Mouse (Mus musculus): ENCODE data around the gene Scarb1. TPM values are rescaled to one million over a fixed set of nuclear protein-coding genes. Genes with fewer than 3 reads are reported as not detected.

Scarb1 gene
- polyA plus RNA-seq, 1 experiment from 2014 or later, result 74.3 TPM

- Histone ChIP-seq H3K36me3 (no peaks in the 10 kb centered on the region), H3K9ac (no peak overlapping the region), H3K27me3 (replicated peaks) (no peaks in the 10 kb centered on the region), H3K4me2 (no peak overlapping the region), H3K4me1 (replicated peaks) (no peaks in the 10 kb centered on the region), H3K9me3 (replicated peaks) (peaks cover 7% of the 10 kb centered on the region; the same call in 1 of the 2 replicates), H3K4me3 (no peak overlapping the region), H3K27ac (ENCODE audit: poor library complexity, severe bottlenecking) (0 out of 2 replicates have a peak overlapping the region, but pooled peaks have one; percentile 26)
- 42% methylated on average over 7 of the region's 7 CpGs for WGBS
- ATAC-seq (ENCODE audit: insufficient number of reproducible peaks, low FRiP score), result peak; percentile 73
Measured at GRCm38 (mm10) chr5:125363894-125364293, 23.0 kb upstream of the Scarb1 start.

DNA sequence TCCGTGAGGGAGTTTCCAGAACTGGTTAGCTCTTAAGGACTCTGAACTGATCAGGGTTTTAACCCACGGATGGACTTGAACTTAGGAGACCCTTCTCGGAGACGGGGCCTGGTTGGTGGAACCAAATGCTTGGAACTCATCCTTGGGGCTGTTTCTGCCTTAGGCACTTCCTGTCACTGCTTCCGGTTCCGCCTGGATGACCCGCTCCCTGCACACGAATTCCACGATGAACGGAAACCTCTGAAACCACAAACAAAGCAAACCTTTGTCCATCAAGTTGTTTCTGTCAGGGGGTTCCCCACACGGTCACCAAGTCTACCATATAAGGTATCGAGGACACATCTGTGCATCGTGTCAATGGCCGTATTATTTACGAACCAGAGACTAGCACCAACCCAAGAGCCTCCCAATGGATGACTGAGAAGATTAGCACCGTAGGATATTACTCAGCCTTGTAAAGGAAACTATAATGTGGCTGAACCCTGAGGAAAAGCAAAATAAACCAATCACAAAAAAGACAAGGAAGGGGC lies 20.2 kb upstream of the Scarb1 start:
- Histone ChIP-seq H3K9me3 (replicated peaks) (0 out of 2 replicates have a peak, but pooled peaks cover 7% of the 10 kb centered on the region), H3K9ac (no peak overlapping the region), H3K4me3 (no peak overlapping the region), H3K36me3 (no peaks in the 10 kb centered on the region), H3K27me3 (replicated peaks) (no peaks in the 10 kb centered on the region), H3K27ac (ENCODE audit: poor library complexity, severe bottlenecking) (no peak overlapping the region), H3K4me1 (replicated peaks) (no peaks in the 10 kb centered on the region), H3K4me2 (no peak overlapping the region)
- WGBS, result 73% methylated on average over 16 of the region's 16 CpGs
- no peak for ATAC-seq (ENCODE audit: insufficient number of reproducible peaks, low FRiP score)

GRCm38 (mm10) chr5:125360566-125360965 lies 19.7 kb upstream of the Scarb1 start:
- H3K9me3 ChIP-seq (replicated peaks), result 0 out of 2 replicates have a peak, but pooled peaks cover 7% of the 10 kb centered on the region
- H3K27me3 ChIP-seq (replicated peaks), result no peaks in the 10 kb centered on the region
- peaks cover 2% of the 10 kb centered on the region; the same call in 1 of the 2 replicates for H3K4me1 ChIP-seq (replicated peaks)
- no peak for ATAC-seq (ENCODE audit: insufficient number of reproducible peaks, low FRiP score)
- H3K4me2 ChIP-seq, result no peak overlapping the region
- 74% methylated on average over 9 of the region's 9 CpGs for WGBS
- no peak overlapping the region for H3K4me3 ChIP-seq
- no peak overlapping the region for H3K9ac ChIP-seq
- H3K27ac ChIP-seq (ENCODE audit: poor library complexity, severe bottlenecking), result no peak overlapping the region
- no peaks in the 10 kb centered on the region for H3K36me3 ChIP-seq

- Histone ChIP-seq H3K4me2 (peak overlapping the region; percentile 35), H3K9ac (no peak overlapping the region), H3K4me3 (no peak overlapping the region), H3K4me1 (replicated peaks) (peaks cover 5% of the 10 kb centered on the region; the same call in 1 of the 2 replicates), H3K27me3 (replicated peaks) (no peaks in the 10 kb centered on the region), H3K9me3 (replicated peaks) (peaks cover 3% of the 10 kb centered on the region; the same call in 1 of the 2 replicates), H3K36me3 (no peaks in the 10 kb centered on the region), H3K27ac (ENCODE audit: poor library complexity, severe bottlenecking) (peak overlapping the region; percentile 38; the same call in 1 of the 2 replicates)
- no peak for ATAC-seq (ENCODE audit: insufficient number of reproducible peaks, low FRiP score)
- WGBS, result 60% methylated on average over 5 of the region's 5 CpGs
Measured at GRCm38 (mm10) chr5:125358270-125358608, 17.3 kb upstream of the Scarb1 start.

- peak overlapping the region; percentile 38; the same call in 1 of the 2 replicates for H3K27ac ChIP-seq (ENCODE audit: poor library complexity, severe bottlenecking)
Measured at GRCm38 (mm10) chr5:125357543-125358269, 16.8 kb upstream of the Scarb1 start.

GRCm38 (mm10) chr5:125355650-125356049 lies 14.8 kb upstream of the Scarb1 start:
- no peak overlapping the region for H3K4me2 ChIP-seq
- ATAC-seq (ENCODE audit: insufficient number of reproducible peaks, low FRiP score), result no peak
- no peaks in the 10 kb centered on the region for H3K27me3 ChIP-seq (replicated peaks)
- no peak overlapping the region for H3K27ac ChIP-seq (ENCODE audit: poor library complexity, severe bottlenecking)
- peaks cover 5% of the 10 kb centered on the region; the same call in 1 of the 2 replicates for H3K4me1 ChIP-seq (replicated peaks)
- WGBS, result 25% methylated on average over 7 of the region's 7 CpGs
- no peak overlapping the region for H3K4me3 ChIP-seq
- H3K9me3 ChIP-seq (replicated peaks), result peaks cover 9% of the 10 kb centered on the region; the same call in 1 of the 2 replicates
- H3K9ac ChIP-seq, result no peak overlapping the region
- no peaks in the 10 kb centered on the region for H3K36me3 ChIP-seq

More at GRCm38 (mm10) chr5:125357543-125358269, 16.8 kb upstream of the Scarb1 start:
- H3K4me2 ChIP-seq, result peak overlapping the region; percentile 35
- no peak overlapping the region for H3K4me3 ChIP-seq
- no peaks in the 10 kb centered on the region for H3K27me3 ChIP-seq (replicated peaks)
- H3K36me3 ChIP-seq, result no peaks in the 10 kb centered on the region
- H3K4me1 ChIP-seq (replicated peaks), result peaks cover 5% of the 10 kb centered on the region; the same call in 1 of the 2 replicates
- 73% methylated on average over 12 of the region's 12 CpGs for WGBS
- no peak overlapping the region for H3K9ac ChIP-seq
- no peak for ATAC-seq (ENCODE audit: insufficient number of reproducible peaks, low FRiP score)
- peaks cover 9% of the 10 kb centered on the region; the same call in 1 of the 2 replicates for H3K9me3 ChIP-seq (replicated peaks)

DNA sequence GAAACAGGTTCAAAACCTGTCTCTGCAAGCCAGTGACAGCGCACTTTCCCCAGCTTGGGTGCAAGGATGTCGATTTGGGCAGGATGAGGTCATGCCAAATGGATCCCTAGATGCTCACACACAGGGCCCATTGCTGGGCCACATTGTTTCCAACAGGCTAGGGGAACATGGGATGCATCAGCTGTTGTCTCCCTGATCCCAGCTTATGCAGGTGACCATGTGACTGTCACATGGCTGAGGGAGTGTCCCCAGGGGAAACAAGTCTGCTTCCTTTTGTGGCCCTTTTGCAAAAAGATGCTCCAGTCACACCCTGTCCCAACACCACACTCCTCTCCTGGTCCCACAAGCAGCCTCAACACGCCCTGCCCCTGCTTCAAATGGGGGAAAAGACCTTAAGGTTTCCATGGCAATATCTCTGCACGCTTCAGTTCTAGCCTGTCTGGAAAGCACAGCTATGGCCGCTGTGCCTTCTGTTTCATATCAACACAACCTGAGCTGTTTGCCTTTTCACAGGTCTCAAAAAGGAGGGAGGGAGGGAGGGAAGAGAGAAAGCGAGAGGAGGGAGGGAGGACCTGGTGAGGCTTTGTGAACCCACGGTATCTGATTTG lies 14.1 kb upstream of the Scarb1 start:
- Histone ChIP-seq H3K4me3 (no peak overlapping the region), H3K4me1 (replicated peaks) (peaks cover 5% of the 10 kb centered on the region; the same call in 1 of the 2 replicates), H3K4me2 (no peak overlapping the region), H3K9ac (no peak overlapping the region), H3K27me3 (replicated peaks) (no peaks in the 10 kb centered on the region), H3K36me3 (no peaks in the 10 kb centered on the region), H3K27ac (ENCODE audit: poor library complexity, severe bottlenecking) (no peak overlapping the region), H3K9me3 (replicated peaks) (peaks cover 9% of the 10 kb centered on the region; the same call in 1 of the 2 replicates)
- 50% methylated on average over 7 of the region's 7 CpGs for WGBS
- no peak for ATAC-seq (ENCODE audit: insufficient number of reproducible peaks, low FRiP score)

- no peak for ATAC-seq (ENCODE audit: insufficient number of reproducible peaks, low FRiP score)
- H3K9me3 ChIP-seq (replicated peaks), result peaks cover 6% of the 10 kb centered on the region; the same call in 1 of the 2 replicates
- WGBS, result 93% methylated on average over 5 of the region's 5 CpGs
Measured at GRCm38 (mm10) chr5:125352781-125353294, 11.9 kb upstream of the Scarb1 start.

GRCm38 (mm10) chr5:125351939-125352338 lies 11.0 kb upstream of the Scarb1 start:
- H3K27me3 ChIP-seq (replicated peaks), result no peaks in the 10 kb centered on the region
- H3K9ac ChIP-seq, result no peak overlapping the region
- no peak; the same call in 1 of the 2 replicates for ATAC-seq (ENCODE audit: insufficient number of reproducible peaks, low FRiP score)
- H3K4me2 ChIP-seq, result no peak overlapping the region
- peaks cover 6% of the 10 kb centered on the region; the same call in 1 of the 2 replicates for H3K9me3 ChIP-seq (replicated peaks)
- H3K4me3 ChIP-seq, result no peak overlapping the region
- no peaks in the 10 kb centered on the region for H3K36me3 ChIP-seq
- H3K4me1 ChIP-seq (replicated peaks), result peaks cover 5% of the 10 kb centered on the region; the same call in 1 of the 2 replicates
- WGBS, result 85% methylated on average over 5 of the region's 5 CpGs
- H3K27ac ChIP-seq (ENCODE audit: poor library complexity, severe bottlenecking), result no peak overlapping the region

More at GRCm38 (mm10) chr5:125352781-125353294, 11.9 kb upstream of the Scarb1 start:
- no peak overlapping the region for H3K4me2 ChIP-seq
- H3K4me1 ChIP-seq (replicated peaks), result peaks cover 5% of the 10 kb centered on the region; the same call in 1 of the 2 replicates
- no peak overlapping the region for H3K4me3 ChIP-seq
- H3K36me3 ChIP-seq, result no peaks in the 10 kb centered on the region
- no peak overlapping the region for H3K27ac ChIP-seq (ENCODE audit: poor library complexity, severe bottlenecking)
- H3K27me3 ChIP-seq (replicated peaks), result no peaks in the 10 kb centered on the region
- no peak overlapping the region for H3K9ac ChIP-seq

DNA sequence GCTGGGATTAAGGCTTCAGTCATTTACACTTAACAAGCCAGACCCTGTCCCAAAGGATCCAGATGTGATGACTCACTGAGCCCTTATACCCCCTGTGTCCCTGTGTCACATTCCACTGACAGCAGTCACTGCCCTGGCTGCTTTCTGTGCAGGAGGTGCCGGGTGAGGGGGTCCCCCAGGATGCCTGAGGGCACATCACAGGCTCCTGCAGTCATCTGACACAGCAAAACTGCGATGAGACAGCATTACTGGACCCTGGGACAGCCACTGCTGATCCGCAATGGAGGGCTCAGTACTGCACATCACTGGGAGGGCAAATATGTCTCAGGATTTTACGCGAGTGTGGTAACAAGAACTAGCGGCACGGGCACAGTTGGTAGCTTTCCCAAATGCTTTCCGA lies 10.2 kb upstream of the Scarb1 start:
- no peaks in the 10 kb centered on the region for H3K27me3 ChIP-seq (replicated peaks)
- no peak overlapping the region for H3K4me2 ChIP-seq
- no peaks in the 10 kb centered on the region for H3K36me3 ChIP-seq
- H3K27ac ChIP-seq (ENCODE audit: poor library complexity, severe bottlenecking), result no peak overlapping the region
- 71% methylated on average over 8 of the region's 8 CpGs for WGBS
- no peak overlapping the region for H3K4me3 ChIP-seq
- ATAC-seq (ENCODE audit: insufficient number of reproducible peaks, low FRiP score), result no peak
- peaks cover 5% of the 10 kb centered on the region; the same call in 1 of the 2 replicates for H3K4me1 ChIP-seq (replicated peaks)
- peaks cover 6% of the 10 kb centered on the region; the same call in 1 of the 2 replicates for H3K9me3 ChIP-seq (replicated peaks)
- no peak overlapping the region for H3K9ac ChIP-seq

DNA sequence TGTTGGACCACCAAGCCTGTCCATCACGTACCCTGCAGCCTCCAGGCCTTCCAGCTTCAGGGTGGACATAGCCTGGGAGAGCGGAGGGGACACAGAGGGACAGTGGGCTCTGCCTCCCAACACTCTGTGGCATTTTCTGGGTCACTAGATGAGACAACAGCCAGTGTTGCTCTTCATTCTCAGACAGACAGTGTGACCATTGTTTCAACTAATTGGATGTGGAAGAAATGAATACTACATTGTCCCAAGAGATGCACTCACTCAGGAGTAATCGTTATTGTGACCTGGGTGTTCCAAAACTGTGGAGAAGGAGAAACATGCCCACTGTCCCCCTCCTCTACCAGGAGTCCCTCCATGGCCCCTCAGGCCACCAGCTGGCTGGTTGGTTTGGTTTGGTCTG lies 8.5 kb upstream of the Scarb1 start:
- Histone ChIP-seq H3K9ac (no peak overlapping the region), H3K27me3 (replicated peaks) (no peaks in the 10 kb centered on the region), H3K36me3 (no peaks in the 10 kb centered on the region), H3K27ac (ENCODE audit: poor library complexity, severe bottlenecking) (no peak overlapping the region), H3K4me3 (no peak overlapping the region), H3K4me2 (no peak overlapping the region), H3K9me3 (replicated peaks) (peaks cover 6% of the 10 kb centered on the region; the same call in 1 of the 2 replicates), H3K4me1 (replicated peaks) (no peaks in the 10 kb centered on the region)
- no peak for ATAC-seq (ENCODE audit: insufficient number of reproducible peaks, low FRiP score)
- WGBS, result 82% methylated on average over 3 of the region's 3 CpGs

Data from heart, embryonic 12.5 days (tissue).